Mouse (Mus musculus) testis, adult 2 months (tissue): Measurements from ENCODE around the gene Abca7.

Experiments
- CTCF ChIP-seq: fragments of 200-500 bp; IDR thresholded peaks from 2 replicates; pipeline ENCODE4 v1.5.1; 2012; ENCODE audit warnings: low read depth, mild to moderate bottlenecking, inconsistent platforms, low read length, moderate library complexity; ENCODE audit not compliant: control insufficient read depth, insufficient read depth, insufficient replicate concordance
- POLR2A ChIP-seq: fragments of 200-500 bp; IDR thresholded peaks from 2 replicates; pipeline ENCODE4 v1.6.1; 2012; ENCODE audit warnings: low read depth, mild to moderate bottlenecking, inconsistent platforms, low read length, moderate library complexity; ENCODE audit not compliant: control insufficient read depth

GRCm38 (mm10) chr10:79978061-79978460 is 18.2 kb upstream of the Abca7 start:
- TF ChIP-seq CTCF = no peak
- no peak for TF ChIP-seq POLR2A
